Mouse (Mus musculus): ENCODE measurements around the gene Ppp2r5a.

DNA sequence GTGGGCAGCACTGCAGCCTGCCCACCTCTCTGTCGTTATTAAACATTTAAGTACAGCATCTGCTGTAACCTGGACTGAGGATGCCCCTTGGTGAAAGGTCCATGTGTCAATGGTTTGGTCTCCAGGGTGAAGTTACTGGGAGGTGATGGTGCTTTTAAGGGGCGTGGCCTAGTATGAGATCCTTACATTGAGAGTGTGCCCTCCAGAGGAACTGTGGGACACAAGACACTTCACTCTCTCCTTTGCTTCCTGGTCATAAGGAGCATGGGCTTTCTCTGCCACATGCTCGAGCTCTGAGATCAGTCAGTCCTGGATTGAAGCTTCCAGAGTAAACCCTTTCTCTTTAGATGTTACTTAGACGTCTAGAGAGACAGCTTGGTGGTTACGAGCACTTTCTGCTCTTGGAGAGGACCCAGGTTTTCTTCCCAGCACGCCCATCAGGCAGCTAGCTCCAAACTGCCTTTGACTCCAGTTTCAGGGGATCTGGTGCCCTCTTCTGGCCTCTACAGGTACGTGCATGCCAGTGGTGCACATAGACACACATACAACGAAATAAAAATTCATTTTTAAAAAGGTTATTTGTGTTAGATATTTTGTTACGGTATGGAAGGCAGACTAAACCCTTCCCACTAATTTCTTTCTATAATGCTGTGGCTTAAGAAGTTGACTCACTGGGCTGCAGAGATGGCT lies 95.2 kb downstream of the Ppp2r5a start:
- TF ChIP-seq CTCF (IDR thresholded peaks at IDR 0.05; ENCODE audit: borderline replicate concordance, extremely low read depth, insufficient read depth, insufficient read length) (peak; percentile 35; the same call in 1 of the 2 replicates), POLR2A (IDR thresholded peaks at IDR 0.05; ENCODE audit: borderline replicate concordance, extremely low read depth, insufficient read depth, insufficient read length, poor library complexity, severe bottlenecking) (no peak)

Data from brain, embryonic 14.5 days (tissue).